Mouse (Mus musculus) MEL (cell line): ENCODE measurements around the gene Bud31.

Experiments
- CHD1 ChIP-seq: IDR thresholded peaks from 2 replicates; pipeline ENCODE4 v1.6.1; 2012; ENCODE audit warnings: low read depth, mild to moderate bottlenecking, inconsistent platforms, low read length, improper control_type of control experiment
- CHD2 ChIP-seq: IDR thresholded peaks from 2 replicates; pipeline ENCODE4 v1.6.1; 2011; ENCODE audit warnings: low read length, improper control_type of control experiment
- CTCF ChIP-seq, 3 experiments: IDR thresholded peaks in 2 of 3; conservative IDR thresholded peaks in 1 of 3; 2 replicates each; pipeline ENCODE4 v1.5.1; 2011 to 2012; ENCODE audit warnings: low read length in 3 of 3, low read depth in 2 of 3, mild to moderate bottlenecking in 2 of 3, improper control_type of control experiment in 1 of 3, inconsistent platforms in 1 of 3, mixed read lengths in 1 of 3, moderate library complexity in 1 of 3; ENCODE audit not compliant: control insufficient read depth in 1 of 3, insufficient read depth in 1 of 3, poor library complexity in 1 of 3, severe bottlenecking in 1 of 3
- E2F4 ChIP-seq: IDR thresholded peaks from 2 replicates; pipeline ENCODE4 v1.6.1; 2011; ENCODE audit warnings: low read depth, low read length, improper control_type of control experiment, borderline replicate concordance
- GATA1 ChIP-seq: IDR thresholded peaks from 2 replicates; pipeline ENCODE4 v1.6.1; 2011; ENCODE audit warnings: low read depth, low read length, improper control_type of control experiment
- HCFC1 ChIP-seq: IDR thresholded peaks from 2 replicates; pipeline ENCODE4 v1.6.1; 2012; ENCODE audit warnings: low read depth, mild to moderate bottlenecking, inconsistent platforms, low read length, improper control_type of control experiment, moderate library complexity
- JUND ChIP-seq: IDR thresholded peaks from 2 replicates; pipeline ENCODE4 v1.6.1; 2011; ENCODE audit warnings: low read depth, mild to moderate bottlenecking, improper control_type of control experiment, low read length
- NELFE ChIP-seq: IDR thresholded peaks from 2 replicates; pipeline ENCODE4 v1.6.1; 2011; ENCODE audit warnings: low read depth, low read length, improper control_type of control experiment
- POLR2AphosphoS2 ChIP-seq: IDR thresholded peaks from 2 replicates; pipeline ENCODE4 v1.6.1; 2011; ENCODE audit warnings: low read length, improper control_type of control experiment
- RAD21 ChIP-seq: IDR thresholded peaks from 2 replicates; pipeline ENCODE4 v1.6.1; 2011; ENCODE audit warnings: mild to moderate bottlenecking, low read depth, low read length, improper control_type of control experiment

- TF ChIP-seq POLR2AphosphoS2, result no peak
- TF ChIP-seq CTCF (IDR thresholded peaks at IDR 0.05 in 2 of 3, conservative IDR thresholded peaks at IDR 0.05 in 1 of 3; ENCODE audit: control insufficient read depth in 1 of 3, insufficient read depth in 1 of 3, low read depth in 2 of 3, low read length in 3 of 3, poor library complexity in 1 of 3, severe bottlenecking in 1 of 3), result no peak
- no peak for TF ChIP-seq CHD1
- TF ChIP-seq RAD21, result no peak
- TF ChIP-seq CHD2, result no peak
- no peak for TF ChIP-seq HCFC1
- no peak for TF ChIP-seq E2F4
- TF ChIP-seq NELFE, result no peak
- no peak for TF ChIP-seq GATA1
- no peak for TF ChIP-seq JUND
These were observed 27.6 kb upstream of the Bud31 start for GRCm38 (mm10) chr5:145112566-145112965.
